Mouse (Mus musculus) layer of hippocampus, adult 9-11 months (tissue): ENCODE results near the gene Rps8.

Source experiments
- DNase-seq: peaks from one replicate; pipeline ENCODE4 v3.0.0; 2022

The Rps8 gene

GRCm38 (mm10) chr4:117148047-117148713 lies 7.9 kb downstream of the Rps8 start:
- no peak for DNase-seq

DNA sequence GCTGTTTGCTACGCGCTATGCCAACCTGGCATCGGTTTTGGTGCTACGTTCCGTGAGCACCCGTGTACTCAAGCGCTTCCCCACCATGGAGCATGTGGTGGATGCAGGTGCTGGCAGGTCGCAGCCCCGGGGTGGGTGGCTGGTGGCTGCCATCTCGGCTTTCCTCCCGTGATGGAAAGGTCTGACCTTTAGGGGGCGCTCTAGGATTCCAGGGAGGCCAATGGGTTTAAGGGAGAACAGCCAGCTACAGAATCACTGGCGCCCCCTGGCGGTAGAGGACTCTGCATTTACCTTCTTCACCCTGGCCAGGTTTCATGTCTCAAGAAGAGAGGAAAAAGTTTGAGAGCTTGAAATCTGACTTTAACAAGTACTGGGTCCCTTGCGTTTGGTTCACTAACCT lies 9.9 kb downstream of the Rps8 start:
- peak; percentile 80 for DNase-seq

GRCm38 (mm10) chr4:117145248-117145647 lies 10.8 kb downstream of the Rps8 start:
- DNase-seq = no peak

- no peak for DNase-seq
Measured at GRCm38 (mm10) chr4:117143023-117143422, 13.0 kb downstream of the Rps8 start.

DNA sequence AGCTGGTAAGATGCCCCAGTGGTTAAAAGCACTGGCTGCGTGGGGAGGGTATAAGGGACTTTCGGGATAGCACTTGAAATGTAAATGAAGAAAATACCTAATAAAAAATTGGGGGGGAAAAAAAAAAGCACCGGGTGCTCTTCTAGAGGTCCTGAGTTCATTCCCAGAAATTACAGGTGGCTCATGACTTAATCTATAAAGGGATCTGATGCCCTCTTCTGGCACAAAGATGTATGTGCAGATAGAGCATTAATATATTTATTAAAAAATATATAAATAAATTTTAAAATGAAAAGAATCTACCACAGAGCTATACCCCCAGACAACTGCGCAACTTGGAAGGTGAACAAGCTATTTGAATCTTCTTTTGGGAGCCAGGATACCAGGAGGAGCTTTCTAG lies 15.4 kb downstream of the Rps8 start:
- DNase-seq = no peak

- no peak for DNase-seq
Measured at GRCm38 (mm10) chr4:117139217-117139612, 16.8 kb downstream of the Rps8 start.

DNA sequence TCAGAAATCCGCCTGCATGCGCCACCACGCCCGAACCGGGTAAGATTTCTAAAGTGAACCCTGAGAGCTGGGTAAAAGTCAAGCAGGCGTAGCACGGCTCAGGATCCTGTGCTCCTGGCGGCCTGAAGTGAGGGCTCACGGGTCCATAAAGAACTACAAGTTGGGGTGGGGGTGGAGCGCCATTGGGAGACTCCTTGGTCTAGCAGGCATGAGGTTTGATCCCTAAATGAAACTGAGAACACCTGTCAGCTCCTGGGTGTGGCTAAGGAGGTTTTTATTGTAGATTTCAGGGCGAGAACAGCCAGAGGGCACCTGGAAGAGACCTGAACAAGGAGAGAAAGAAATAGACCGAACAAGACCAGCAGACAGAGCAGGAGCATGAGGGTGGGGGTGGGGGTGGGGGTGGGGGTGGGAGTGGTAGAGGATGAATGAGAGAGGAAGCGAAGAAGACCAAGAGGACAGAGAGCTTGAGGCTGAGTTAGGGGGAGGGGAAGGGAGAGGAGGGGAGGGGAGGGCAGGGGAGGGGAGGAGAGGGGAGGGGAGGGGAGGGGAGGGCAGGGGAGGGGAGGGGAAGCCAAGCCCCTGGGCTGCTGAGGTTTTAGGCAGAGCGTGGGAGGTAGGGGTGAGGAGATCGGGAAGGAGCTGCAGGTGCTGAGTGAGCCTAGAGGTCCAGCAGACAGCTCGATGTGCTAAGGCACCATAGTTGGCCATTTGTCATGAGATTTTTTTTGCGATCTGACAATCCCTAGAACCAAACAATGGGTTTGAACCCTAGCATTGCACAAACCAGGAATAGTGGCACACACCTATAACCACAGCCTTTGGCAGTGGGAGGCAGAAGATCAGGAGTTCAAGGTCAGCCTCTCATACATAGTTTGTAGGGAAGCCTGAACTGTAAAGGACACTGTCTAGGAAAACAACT lies 17.5 kb downstream of the Rps8 start:
- DNase-seq = no peak

DNA sequence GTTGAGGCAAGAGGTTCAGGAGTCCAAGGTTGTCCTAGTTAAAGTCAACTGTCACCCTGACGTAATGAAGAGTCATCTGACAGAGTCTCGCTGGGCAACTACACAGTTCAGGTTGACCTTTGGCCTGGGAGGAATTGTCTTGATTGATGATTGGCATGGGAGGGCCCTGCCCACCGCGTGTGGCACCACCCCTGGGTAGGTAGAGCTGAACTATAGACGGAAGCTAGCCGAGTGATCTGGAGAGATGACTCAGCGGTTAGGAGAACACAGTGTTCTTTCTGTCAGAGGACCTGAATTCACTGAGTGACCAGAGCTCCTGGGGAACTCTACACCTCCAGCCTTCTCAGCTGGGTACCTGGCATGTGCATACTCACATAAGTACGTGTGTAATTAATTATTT lies 20.0 kb downstream of the Rps8 start:
- no peak for DNase-seq

GRCm38 (mm10) chr4:117134601-117134995 lies 21.4 kb downstream of the Rps8 start:
- DNase-seq = no peak

- peak; percentile 97 for DNase-seq
Measured at GRCm38 (mm10) chr4:117133817-117134600, 22.0 kb downstream of the Rps8 start, which contains the start of gene Plk3. Plk3 (minus strand) TSS chr4:117133963.

- DNase-seq = no peak
Measured at GRCm38 (mm10) chr4:117133366-117133796, 22.7 kb downstream of the Rps8 start.

- DNase-seq = no peak
Measured at GRCm38 (mm10) chr4:117132794-117133143, 23.3 kb downstream of the Rps8 start.

- DNase-seq = peak; percentile 67
Measured at GRCm38 (mm10) chr4:117131890-117132793, 23.9 kb downstream of the Rps8 start.

- DNase-seq = no peak
Measured at GRCm38 (mm10) chr4:117131198-117131597, 24.8 kb downstream of the Rps8 start.

GRCm38 (mm10) chr4:117130790-117131189 lies 25.3 kb downstream of the Rps8 start:
- no peak for DNase-seq

- no peak for DNase-seq
Measured at GRCm38 (mm10) chr4:117127991-117128686, 27.9 kb downstream of the Rps8 start.

- no peak for DNase-seq
Measured at GRCm38 (mm10) chr4:117126675-117127290, 29.3 kb downstream of the Rps8 start, which contains the start of gene Tctex1d4. Tctex1d4 (plus strand) TSS chr4:117126794.

DNA sequence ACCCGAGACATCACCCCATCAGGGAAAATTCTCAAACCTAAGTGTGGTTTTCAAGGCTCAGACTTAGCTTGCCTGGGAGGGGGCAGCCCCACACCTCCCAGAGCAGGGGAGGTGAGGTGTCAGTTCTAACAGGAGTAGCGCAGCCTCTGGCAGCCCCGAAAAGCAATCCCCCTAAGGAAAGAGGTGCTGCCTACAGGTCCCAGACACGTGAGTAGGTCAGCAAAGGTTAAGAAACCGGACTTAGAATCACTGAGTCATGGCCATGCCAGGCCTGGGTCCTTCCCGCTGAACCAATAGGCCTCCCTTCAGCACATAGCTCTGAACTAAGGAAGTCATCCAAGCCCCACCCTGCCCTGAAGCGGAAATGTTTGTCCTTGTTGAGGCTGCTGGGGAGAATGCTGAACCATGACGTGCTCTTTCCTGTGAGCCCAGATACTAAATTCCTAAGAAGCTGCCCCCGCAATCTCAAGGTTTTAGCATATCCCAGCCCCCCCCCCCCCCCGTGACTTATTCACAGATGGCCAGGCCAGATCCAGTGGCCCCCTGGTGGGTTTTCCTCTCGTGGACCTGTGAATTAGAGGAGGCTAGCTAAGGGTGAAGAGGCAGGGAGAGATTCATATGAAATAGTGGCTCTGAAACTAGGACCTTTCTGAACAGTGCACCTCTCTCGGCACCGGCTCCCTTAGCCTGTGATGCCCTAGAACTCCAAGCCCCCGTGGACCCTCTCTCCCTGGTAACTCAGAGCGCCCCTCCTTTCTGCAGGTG lies 30.0 kb downstream of the Rps8 start:
- peak; percentile 80 for DNase-seq

DNA sequence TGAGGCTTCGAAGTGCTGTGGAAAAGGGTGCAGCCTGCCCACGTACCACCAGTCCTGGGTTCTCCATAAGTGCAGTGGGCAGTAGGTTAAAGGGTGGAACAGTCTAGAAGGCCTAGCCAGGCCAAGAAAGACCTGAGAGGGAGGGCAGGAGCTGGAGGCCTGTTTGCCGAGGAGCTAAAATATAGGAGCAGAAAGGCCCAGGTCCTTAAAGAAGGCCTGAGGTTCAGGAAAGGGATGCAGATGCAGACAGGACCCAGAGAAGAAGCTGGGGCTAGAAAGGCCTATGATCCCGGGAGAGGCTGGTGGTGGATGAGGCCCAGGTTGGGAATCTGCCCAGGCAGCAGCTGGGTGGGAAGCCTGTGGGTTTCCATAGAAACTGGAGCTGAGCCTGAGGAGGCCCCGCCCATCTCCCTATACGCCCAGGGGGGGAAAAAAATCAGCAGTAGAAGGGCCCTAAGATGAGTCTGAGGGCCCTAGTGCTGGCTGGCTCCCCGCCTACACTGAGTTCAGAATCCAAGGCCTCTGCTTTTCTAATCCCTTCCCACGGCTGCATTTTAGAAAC lies 30.6 kb downstream of the Rps8 start, which contains the start of gene Btbd19:
TSS of gene Btbd19 (minus strand) at position 378 of the 562 bp plus-strand sequence.
- peak; percentile 86 for DNase-seq
